Mouse (Mus musculus) myocyte (in vitro differentiated cells): Measurements from ENCODE around the gene Kif2c.
A peak's percentile ranks its signal among the peaks of the same experiment; 100 is the strongest.

Experiments
- MYOD1 ChIP-seq, 3 experiments: IDR thresholded peaks; one replicate each; pipeline ENCODE4 v1.6.1; 2011; ENCODE audit warnings: control low read depth in 2 of 3, low read depth in 2 of 3, mild to moderate bottlenecking in 2 of 3, moderate library complexity in 1 of 3; ENCODE audit not compliant: insufficient read length in 2 of 3, control insufficient read depth in 1 of 3
- MYOG ChIP-seq, 3 experiments: IDR thresholded peaks; one replicate each; pipeline ENCODE4 v1.6.1; 2011; ENCODE audit warnings: control low read depth in 2 of 3, low read depth in 2 of 3, mild to moderate bottlenecking in 2 of 3; ENCODE audit not compliant: insufficient read length in 2 of 3, control insufficient read depth in 1 of 3, insufficient read depth in 1 of 3
- POLR2A ChIP-seq: IDR thresholded peaks from one replicate; pipeline ENCODE4 v1.6.1; 2011; ENCODE audit warnings: low read depth, mild to moderate bottlenecking, control low read depth, moderate library complexity; ENCODE audit not compliant: insufficient read length
- POLR2AphosphoS2 ChIP-seq: IDR thresholded peaks from one replicate; pipeline ENCODE4 v1.6.1; 2011; ENCODE audit warnings: low read depth, control low read depth; ENCODE audit not compliant: insufficient read length
- USF1 ChIP-seq: IDR thresholded peaks from one replicate; pipeline ENCODE4 v1.6.1; 2011; ENCODE audit warnings: low read depth, mild to moderate bottlenecking, control low read depth, moderate library complexity

- TF ChIP-seq POLR2AphosphoS2 (peak; percentile 88), POLR2A (peak; percentile 33), MYOG (IDR thresholded peaks at IDR 0.05; ENCODE audit: control insufficient read depth in 1 of 3, insufficient read depth in 1 of 3, insufficient read length in 2 of 3, low read depth in 2 of 3) (no peak), USF1 (no peak), MYOD1 (IDR thresholded peaks at IDR 0.05; ENCODE audit: control insufficient read depth in 1 of 3, insufficient read length in 2 of 3, low read depth in 2 of 3) (no peak)
Measured at GRCm38 (mm10) chr4:117149291-117150211, 32.9 kb downstream of the Kif2c start.
